Mouse (Mus musculus) megakaryocyte, embryonic 14.5 days (primary cell): ENCODE measurements around the gene Rc3h2. TPM values are rescaled to one million over a fixed set of nuclear protein-coding genes. Genes with fewer than 3 reads are reported as not detected.

Source experiments
- H3K27me3 ChIP-seq: replicated peaks from 2 replicates; pipeline ENCODE3; 2012; ENCODE audit warnings: inconsistent platforms
- H3K36me3 ChIP-seq: replicated peaks from 2 replicates; pipeline ENCODE3; 2012; ENCODE audit warnings: low read length, inconsistent platforms, mixed read lengths
- H3K4me1 ChIP-seq: 2 replicates; pipeline ENCODE4 v1.6.1; 2012; ENCODE audit warnings: inconsistent platforms
- H3K4me3 ChIP-seq: replicated peaks from 2 replicates; pipeline ENCODE3; 2012; ENCODE audit warnings: moderate library complexity, mild to moderate bottlenecking, inconsistent platforms
- H3K9me3 ChIP-seq: 2 replicates; pipeline ENCODE4 v1.6.1; 2012; ENCODE audit warnings: inconsistent platforms
- FLI1 ChIP-seq: IDR thresholded peaks from 2 replicates; pipeline ENCODE4 v1.6.1; 2012; ENCODE audit warnings: low read length, inconsistent platforms, mixed read lengths
- GATA1 ChIP-seq: IDR thresholded peaks from 3 replicates; pipeline ENCODE4 v1.6.1; 2012; ENCODE audit warnings: mixed read lengths, low read length, inconsistent platforms, borderline replicate concordance
- polyA plus RNA-seq: library from polyadenylated mRNA; stranded (reverse); fragments of >175 nt; gene quantifications from 2 replicates; pipeline ENCODE4 v1.2.3, GENCODE M21; 2012; ENCODE audit warnings: low replicate concordance; ENCODE audit not compliant: insufficient read depth

The Rc3h2 gene
- polyA plus RNA-seq: 0.24 and 0.47 TPM in 2 replicates

DNA sequence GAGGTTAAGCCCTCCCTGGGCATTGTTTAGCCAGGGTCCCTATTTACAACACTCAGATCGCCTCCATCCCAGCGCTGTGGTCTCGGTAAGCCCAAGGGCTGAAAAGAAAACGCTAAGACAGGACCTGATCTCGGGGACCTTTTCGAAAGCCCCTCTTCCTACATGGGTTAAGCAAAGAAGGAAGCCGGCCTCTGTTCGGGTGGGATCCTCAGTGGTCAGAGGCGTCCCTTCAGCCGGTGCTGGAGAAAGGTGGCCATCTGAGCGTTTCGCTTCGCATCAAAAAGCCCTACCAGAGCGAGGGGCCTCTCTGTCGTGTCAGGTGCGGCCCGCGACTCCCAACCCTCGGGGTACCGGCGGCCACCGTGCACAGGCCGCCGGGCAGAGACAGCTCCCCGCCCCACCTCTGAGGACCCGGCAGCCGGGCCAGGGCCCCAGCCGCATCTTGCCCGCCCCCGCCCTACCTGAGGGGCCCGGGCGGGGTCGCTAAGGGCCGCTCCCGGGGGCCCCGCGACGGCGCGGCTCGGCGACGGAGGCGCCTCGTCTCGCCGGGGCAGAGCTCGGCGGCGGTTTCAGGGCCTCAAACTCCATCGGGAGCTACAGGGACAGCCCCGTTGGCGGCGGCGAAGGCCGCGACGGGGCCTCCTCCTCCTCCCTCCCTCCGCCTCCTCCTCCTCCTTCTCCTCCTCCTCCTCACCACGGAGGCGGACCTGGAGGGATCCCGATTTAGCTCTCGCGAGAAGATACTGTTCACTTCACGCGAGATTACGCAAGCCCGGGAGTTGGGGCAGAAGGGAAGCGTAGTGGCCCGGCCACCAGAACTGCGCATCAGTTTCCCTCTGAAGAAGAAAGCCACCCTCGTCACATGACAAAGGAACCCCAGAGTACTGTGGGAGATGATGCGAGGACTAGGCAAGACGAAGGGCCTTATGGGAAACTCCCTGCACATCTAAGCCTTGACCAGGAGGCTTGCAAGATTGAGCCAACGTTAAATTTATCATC lies at the start of gene Rc3h2:
Gene Rc3h2, minus strand, starts transcription at position 598 of the 999 bp plus-strand sequence.
- Histone ChIP-seq H3K4me1 (peaks cover 24% of the 10 kb centered on the region; the same call in 1 of the 2 replicates), H3K27me3 (no peaks in the 10 kb centered on the region), H3K9me3 (no peaks in the 10 kb centered on the region), H3K4me3 (peak within 1 kb of the TSS; percentile 96), H3K36me3 (peaks cover 12% of the 10 kb centered on the region)
- no peak for TF ChIP-seq FLI1
- TF ChIP-seq GATA1: no peak

DNA sequence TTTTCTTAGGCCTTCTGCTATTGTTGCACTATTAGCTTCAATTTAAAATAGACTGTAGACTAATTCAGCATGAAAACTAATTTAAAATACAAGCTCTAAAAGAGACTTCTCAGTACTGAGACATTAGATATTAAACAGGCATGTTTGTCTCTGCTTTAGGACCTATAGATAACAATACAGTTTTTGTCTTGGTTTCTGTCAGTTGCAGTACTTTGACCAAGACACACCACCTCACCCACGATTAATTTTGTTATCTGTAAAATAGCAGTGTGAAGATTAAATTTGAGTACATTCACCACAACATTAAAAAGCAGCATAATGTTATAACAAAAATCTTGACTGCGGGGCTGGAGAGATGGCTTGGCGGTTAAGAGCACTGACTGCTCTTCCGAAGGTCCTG lies 43.6 kb upstream of the Rc3h2 start:
- peaks cover 31% of the 10 kb centered on the region for H3K36me3 ChIP-seq
- no peak overlapping the region for H3K4me3 ChIP-seq
- no peaks in the 10 kb centered on the region for H3K9me3 ChIP-seq
- no peak for TF ChIP-seq GATA1
- no peak for TF ChIP-seq FLI1
- H3K27me3 ChIP-seq: no peaks in the 10 kb centered on the region
- H3K4me1 ChIP-seq: peaks cover 24% of the 10 kb centered on the region

DNA sequence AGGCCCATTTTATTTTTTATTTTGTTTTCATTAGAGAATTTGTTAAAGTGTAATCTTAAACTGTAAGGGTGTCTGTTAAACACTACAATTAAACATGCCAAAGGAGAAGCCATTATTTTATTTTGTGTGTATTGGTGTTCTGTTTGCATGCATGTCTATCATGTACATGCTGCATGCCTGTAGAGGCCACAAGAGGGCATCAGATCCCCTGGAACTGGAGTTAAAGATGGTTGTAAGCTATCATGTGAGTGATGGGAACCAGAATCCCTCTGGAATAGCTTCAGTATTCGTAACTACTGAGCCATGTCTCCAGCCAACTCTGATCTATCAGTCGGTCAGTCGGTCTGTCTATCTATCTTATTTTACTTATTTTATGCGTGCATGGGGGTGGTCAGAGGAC lies 38.0 kb upstream of the Rc3h2 start:
- Histone ChIP-seq H3K36me3 (peaks cover 19% of the 10 kb centered on the region), H3K4me3 (no peak overlapping the region), H3K4me1 (peaks cover 12% of the 10 kb centered on the region), H3K9me3 (peaks cover 5% of the 10 kb centered on the region; the same call in 1 of the 2 replicates), H3K27me3 (no peaks in the 10 kb centered on the region)
- TF ChIP-seq FLI1 (no peak), GATA1 (no peak)

DNA sequence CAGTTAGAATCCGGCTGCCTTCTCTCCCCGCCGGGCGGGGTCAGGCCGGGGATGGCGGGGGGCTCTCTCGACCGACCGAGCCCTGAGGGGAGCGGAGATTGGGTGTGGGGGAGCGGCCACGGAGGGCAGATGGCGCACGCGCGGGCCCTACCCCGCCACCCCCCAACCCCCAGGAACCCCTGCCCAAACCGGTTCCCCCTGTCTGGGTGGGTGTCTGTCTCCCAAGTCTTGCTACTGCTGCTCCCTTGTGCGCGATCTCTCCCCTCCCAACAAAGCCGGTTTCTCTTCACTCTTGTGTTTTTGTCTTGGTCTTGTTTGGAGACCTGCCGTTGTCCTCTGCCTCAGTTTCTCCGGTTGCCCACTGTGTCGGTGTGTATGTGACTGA lies 29.7 kb upstream of the Rc3h2 start:
- H3K4me1 ChIP-seq: peaks cover 36% of the 10 kb centered on the region
- H3K4me3 ChIP-seq: peak overlapping the region; percentile 93
- H3K27me3 ChIP-seq: no peaks in the 10 kb centered on the region
- no peak for TF ChIP-seq FLI1
- TF ChIP-seq GATA1: no peak
- no peaks in the 10 kb centered on the region for H3K9me3 ChIP-seq
- peaks cover 8% of the 10 kb centered on the region for H3K36me3 ChIP-seq

DNA sequence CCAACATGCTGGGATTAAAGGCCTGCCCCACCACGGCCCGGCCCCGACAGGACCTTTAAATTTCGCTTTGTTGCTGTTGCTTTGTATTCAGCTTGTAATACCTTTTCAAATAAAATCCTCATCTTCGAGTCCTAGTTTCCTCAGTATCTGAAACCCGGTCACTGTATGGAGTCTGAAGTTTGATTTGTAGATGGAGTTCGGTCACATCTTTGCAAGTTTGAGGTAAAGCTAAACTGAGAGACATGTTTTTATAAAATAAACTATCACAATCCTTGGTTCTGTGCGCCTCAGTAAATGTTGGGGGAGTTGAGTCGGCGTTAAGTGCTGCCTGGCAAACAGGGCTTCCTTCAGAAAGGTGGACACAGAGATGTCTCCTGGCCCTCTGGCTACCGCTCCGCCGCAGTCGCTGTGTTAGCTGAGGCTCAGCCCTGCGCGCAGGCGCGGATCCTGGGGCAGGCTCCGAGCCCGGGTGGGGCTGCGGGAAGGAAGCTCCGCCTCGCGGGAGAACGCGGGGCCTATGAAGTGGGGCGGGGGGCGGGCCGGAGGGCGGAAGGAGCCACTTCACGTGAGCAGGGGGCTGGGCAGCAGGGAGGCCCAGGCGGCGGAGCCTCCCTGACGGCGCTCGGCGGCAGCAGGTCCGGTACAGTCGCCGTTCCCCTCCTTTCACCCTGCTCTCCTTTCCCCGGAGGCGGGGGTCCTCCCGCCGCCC lies 29.1 kb upstream of the Rc3h2 start:
- H3K9me3 ChIP-seq: no peaks in the 10 kb centered on the region
- TF ChIP-seq FLI1: no peak
- no peak for TF ChIP-seq GATA1

DNA sequence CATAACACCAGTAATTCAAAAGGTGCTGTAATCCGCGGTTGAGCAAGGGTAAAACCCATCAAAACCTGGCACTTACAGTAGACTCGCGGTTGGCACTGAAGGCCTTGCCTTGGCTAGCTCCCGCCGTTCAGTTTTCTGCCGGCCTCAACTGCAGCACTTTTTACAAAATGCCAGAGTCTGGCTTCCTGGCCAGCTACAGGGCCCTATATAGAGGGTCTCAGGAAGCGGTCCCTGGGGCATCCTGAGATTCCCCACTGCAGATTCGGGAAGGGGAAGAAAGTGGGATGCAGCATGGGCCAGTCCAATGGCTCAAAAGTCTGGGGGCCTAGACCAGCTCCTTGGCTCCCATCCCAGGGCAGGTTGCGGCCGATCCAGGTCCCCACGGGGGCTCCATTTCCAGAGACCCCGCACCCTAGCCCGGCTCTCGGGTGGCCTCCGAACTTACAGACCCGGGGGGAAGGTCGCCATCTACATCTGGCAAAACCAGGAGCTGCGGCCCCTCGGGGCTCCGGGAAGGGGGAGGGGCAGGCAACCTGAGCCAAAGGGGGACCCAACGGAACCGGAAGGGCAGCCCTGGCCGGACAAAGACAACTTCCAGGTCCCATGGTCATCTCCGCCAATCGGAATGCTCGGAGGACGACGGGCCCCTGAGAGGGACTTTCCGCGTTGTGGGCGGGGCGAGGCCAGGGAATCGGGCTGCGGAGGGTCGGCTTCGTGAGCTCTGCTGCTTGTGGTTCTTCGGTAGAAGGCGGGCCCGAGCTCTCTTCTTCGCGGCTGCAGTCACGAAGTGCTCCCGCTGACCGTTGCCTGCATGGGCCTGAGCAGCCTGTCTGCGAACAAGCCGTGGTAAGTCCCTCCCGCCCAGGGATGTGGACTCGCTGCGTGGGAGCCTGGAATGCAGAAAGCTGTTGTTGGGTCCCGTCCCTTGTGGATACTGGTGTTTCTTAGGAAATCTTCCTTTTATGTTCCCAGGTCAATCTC lies 20.2 kb upstream of the Rc3h2 start, which contains the start of the genes Zbtb26, Zbtb6 and Rabgap1:
Gene Zbtb26, minus strand, starts transcription at position 525 of the 981 bp plus-strand sequence.
Gene Zbtb6, minus strand, starts transcription at position 561 of the 981 bp plus-strand sequence.
Gene Rabgap1, plus strand, starts transcription at position 669 of the 981 bp plus-strand sequence.
- Histone ChIP-seq H3K4me1 (peaks cover 57% of the 10 kb centered on the region), H3K4me3 (peak within 1 kb of the TSS; percentile 99)
- TF ChIP-seq FLI1: 0 out of 2 replicates have a peak, but pooled peaks have one; percentile 8
- no peak for TF ChIP-seq GATA1

More for the DNA sequence above, 29.1 kb upstream of the Rc3h2 start:
- Histone ChIP-seq H3K4me3 (peak overlapping the region; percentile 93), H3K27me3 (no peaks in the 10 kb centered on the region), H3K36me3 (peaks cover 11% of the 10 kb centered on the region), H3K4me1 (peaks cover 36% of the 10 kb centered on the region)

DNA sequence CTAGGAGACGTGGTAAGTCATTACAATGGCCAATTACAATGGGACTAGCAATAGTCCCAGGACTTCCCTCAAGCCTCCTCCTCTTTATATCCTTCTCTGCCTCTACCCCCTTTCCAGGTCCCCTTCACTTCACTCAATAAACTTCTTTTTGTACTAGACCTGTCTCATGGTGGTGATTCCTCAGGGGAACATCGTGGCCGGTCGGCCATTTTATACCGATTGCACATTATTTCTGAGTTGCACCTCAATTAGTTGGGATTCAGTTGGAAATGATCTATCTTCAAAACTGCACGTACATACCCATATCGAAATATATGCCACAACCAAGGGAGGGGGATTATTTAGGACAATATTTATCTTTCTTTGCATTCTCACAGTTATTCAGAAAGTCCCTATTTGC lies 8.9 kb upstream of the Rc3h2 start:
- H3K9me3 ChIP-seq: no peaks in the 10 kb centered on the region
- H3K4me1 ChIP-seq: peaks cover 31% of the 10 kb centered on the region
- H3K36me3 ChIP-seq: peaks cover 54% of the 10 kb centered on the region
- H3K4me3 ChIP-seq: peak overlapping the region; percentile 98
- H3K27me3 ChIP-seq: no peaks in the 10 kb centered on the region
- TF ChIP-seq GATA1 (no peak), FLI1 (no peak)

More for the DNA sequence above, 20.2 kb upstream of the Rc3h2 start, which contains the start of the genes Zbtb26, Zbtb6 and Rabgap1:
- Histone ChIP-seq H3K9me3 (no peaks in the 10 kb centered on the region), H3K27me3 (no peaks in the 10 kb centered on the region), H3K36me3 (peaks cover 8% of the 10 kb centered on the region)

DNA sequence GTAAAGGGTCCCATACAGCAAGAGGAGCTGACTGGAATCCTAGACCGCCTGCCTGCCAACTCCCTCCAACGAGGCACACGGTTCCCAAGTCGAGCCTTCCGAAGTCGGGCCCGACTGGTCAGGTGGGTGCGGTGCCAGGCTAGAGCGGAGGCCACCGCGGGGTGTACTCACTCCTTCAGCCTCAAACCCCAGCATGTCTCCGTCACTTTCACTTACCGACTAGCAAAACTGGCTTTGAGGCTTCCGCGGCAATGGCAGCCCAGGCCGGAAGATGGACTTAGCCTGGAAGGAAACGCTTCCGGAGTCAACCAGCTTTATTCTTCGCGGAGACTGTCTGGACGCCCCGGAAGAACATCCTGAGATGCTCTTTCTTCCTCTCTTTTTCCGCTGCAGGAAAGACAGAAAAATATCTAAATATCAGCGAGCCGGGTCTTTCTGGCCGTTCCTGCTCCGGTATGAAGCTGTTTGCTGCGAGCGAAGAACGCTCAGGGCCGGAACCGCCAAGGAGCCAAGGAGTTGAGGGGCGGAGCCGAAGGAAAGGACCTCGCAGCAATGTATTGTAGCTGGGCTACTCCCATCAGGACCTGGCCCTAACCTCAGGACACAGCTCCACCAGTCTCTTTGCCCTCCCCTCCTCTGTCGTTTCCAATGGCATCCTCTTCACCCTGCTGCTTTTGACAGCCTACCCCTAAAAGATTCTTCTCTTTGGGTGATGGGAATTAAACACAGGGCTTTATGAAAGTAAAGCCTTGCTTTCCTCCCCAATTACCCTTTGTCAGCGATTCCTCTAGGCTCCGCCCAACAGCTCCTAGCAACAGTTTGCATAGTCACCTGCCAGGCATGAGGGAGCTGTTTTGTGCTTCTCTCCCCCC lies 8.1 kb upstream of the Rc3h2 start:
- TF ChIP-seq GATA1 (no peak), FLI1 (no peak)
- Histone ChIP-seq H3K36me3 (peaks cover 46% of the 10 kb centered on the region), H3K9me3 (no peaks in the 10 kb centered on the region), H3K27me3 (no peaks in the 10 kb centered on the region), H3K4me3 (peak overlapping the region; percentile 98), H3K4me1 (peaks cover 26% of the 10 kb centered on the region)
